Mouse (Mus musculus) kidney, embryonic 16.5 days (tissue): Measurements from ENCODE around the gene Zfp385a. TPM values are rescaled to one million over a fixed set of nuclear protein-coding genes. Genes with fewer than 3 reads are reported as not detected.

Experiments
- ATAC-seq: fragments of 200-750 bp; cut with Nextera tagmentation; 2 replicates; pipeline ENCODE4 v1.8.0; 2017; ENCODE audit warnings: moderate TSS enrichment; ENCODE audit not compliant: low FRiP score, low TSS enrichment
- H3K27ac ChIP-seq: fragments of 300-500 bp; sonication (generic); 2 replicates; pipeline ENCODE4 v1.5.1; 2014; ENCODE audit warnings: low read length
- H3K27me3 ChIP-seq: fragments of 300-500 bp; sonication (generic); 2 replicates; pipeline ENCODE4 v1.6.1; 2014; ENCODE audit warnings: low read length, control low read depth, mixed read lengths; ENCODE audit not compliant: insufficient read depth
- H3K36me3 ChIP-seq: fragments of 300-500 bp; sonication (generic); 2 replicates; pipeline ENCODE4 v1.6.1; 2014; ENCODE audit warnings: low read length, control low read depth, mixed read lengths; ENCODE audit not compliant: insufficient read depth
- H3K4me1 ChIP-seq: fragments of 300-500 bp; sonication (generic); 2 replicates; pipeline ENCODE4 v1.6.1; 2014; ENCODE audit warnings: low read length, control low read depth, mixed read lengths; ENCODE audit not compliant: insufficient read depth
- H3K4me2 ChIP-seq: fragments of 300-500 bp; sonication (generic); replicated peaks from 2 replicates; pipeline ENCODE4 v1.6.1; 2014; ENCODE audit warnings: low read depth, low read length
- H3K4me3 ChIP-seq: fragments of 300-500 bp; sonication (generic); 2 replicates; pipeline ENCODE4 v1.5.1; 2014; ENCODE audit warnings: mild to moderate bottlenecking, low read length
- H3K9ac ChIP-seq: fragments of 300-500 bp; sonication (generic); replicated peaks from 2 replicates; pipeline ENCODE4 v1.6.1; 2014; ENCODE audit warnings: low read length
- H3K9me3 ChIP-seq: fragments of 300-500 bp; sonication (generic); 2 replicates; pipeline ENCODE4 v1.6.1; 2016; ENCODE audit warnings: low read length, control low read depth
- WGBS: fragments of 180-500 bp; shearing (Covaris S2); extraction: QIAGEN DNeasy Blood & Tissue Kit; methylation state at CpG from one replicate; pipeline ENCODE4 v1.1.7; 2014; 5-methylcytosine and 5-hydroxymethylcytosine counted together
- polyA plus RNA-seq: library from polyadenylated mRNA; unstranded; fragments of >200 nt; fragmentation: Nextera tagmentation; extraction: Ambion mirVana; gene quantifications from 2 replicates; pipeline ENCODE4 v1.2.1, GENCODE M21; 2015

Gene Zfp385a
- polyA plus RNA-seq, 1 experiment from 2014 or later, result 12.4 TPM

- Histone ChIP-seq H3K9ac (peak overlapping the region; percentile 93), H3K4me3 (peak overlapping the region; percentile 88), H3K27me3 (no peaks in the 10 kb centered on the region), H3K9me3 (no peaks in the 10 kb centered on the region), H3K27ac (no peak overlapping the region), H3K36me3 (no peaks in the 10 kb centered on the region), H3K4me1 (peaks cover 27% of the 10 kb centered on the region), H3K4me2 (peak overlapping the region; percentile 87)
- WGBS, result 53% methylated on average over 4 of the region's 4 CpGs
- no peak for ATAC-seq
Measured at GRCm38 (mm10) chr15:103364761-103365160, 24.9 kb upstream of the Zfp385a start.

- H3K4me1 ChIP-seq, result peaks cover 35% of the 10 kb centered on the region
- H3K9me3 ChIP-seq, result no peaks in the 10 kb centered on the region
- no peak overlapping the region for H3K4me3 ChIP-seq
- 67% methylated on average over 1 of the region's 1 CpGs for WGBS
- no peak overlapping the region for H3K4me2 ChIP-seq
- no peak overlapping the region for H3K9ac ChIP-seq
- no peaks in the 10 kb centered on the region for H3K27me3 ChIP-seq
- ATAC-seq, result no peak
- H3K27ac ChIP-seq, result no peak overlapping the region
- no peaks in the 10 kb centered on the region for H3K36me3 ChIP-seq
Measured at GRCm38 (mm10) chr15:103363809-103364208, 23.9 kb upstream of the Zfp385a start.

GRCm38 (mm10) chr15:103362950-103363349 lies 23.1 kb upstream of the Zfp385a start:
- H3K4me1 ChIP-seq, result peaks cover 39% of the 10 kb centered on the region

GRCm38 (mm10) chr15:103362333-103362732 lies 22.4 kb upstream of the Zfp385a start:
- Histone ChIP-seq H3K36me3 (no peaks in the 10 kb centered on the region; the same call in 1 of the 2 replicates), H3K4me3 (no peak overlapping the region), H3K4me2 (no peak overlapping the region), H3K27me3 (no peaks in the 10 kb centered on the region), H3K27ac (no peak overlapping the region), H3K4me1 (peaks cover 39% of the 10 kb centered on the region), H3K9ac (no peak overlapping the region), H3K9me3 (no peaks in the 10 kb centered on the region)
- WGBS, result 85% methylated on average over 6 of the region's 7 CpGs
- no peak for ATAC-seq

More at GRCm38 (mm10) chr15:103362950-103363349, 23.1 kb upstream of the Zfp385a start:
- 78% methylated on average over 3 of the region's 3 CpGs for WGBS
- Histone ChIP-seq H3K4me2 (no peak overlapping the region), H3K27ac (no peak overlapping the region), H3K36me3 (no peaks in the 10 kb centered on the region), H3K27me3 (no peaks in the 10 kb centered on the region), H3K4me3 (no peak overlapping the region), H3K9me3 (no peaks in the 10 kb centered on the region), H3K9ac (no peak overlapping the region)
- no peak for ATAC-seq

GRCm38 (mm10) chr15:103361269-103361668 lies 21.4 kb upstream of the Zfp385a start:
- Histone ChIP-seq H3K4me3 (no peak overlapping the region), H3K36me3 (peaks cover under 1% of the 10 kb centered on the region), H3K4me2 (no peak overlapping the region), H3K9ac (no peak overlapping the region), H3K9me3 (no peaks in the 10 kb centered on the region), H3K4me1 (peaks cover 33% of the 10 kb centered on the region), H3K27ac (no peak overlapping the region), H3K27me3 (no peaks in the 10 kb centered on the region)
- WGBS, result 37% methylated on average over 1 of the region's 1 CpGs
- no peak for ATAC-seq

- peaks cover 7% of the 10 kb centered on the region for H3K36me3 ChIP-seq
Measured at GRCm38 (mm10) chr15:103359869-103360602, 20.1 kb upstream of the Zfp385a start.

GRCm38 (mm10) chr15:103359122-103359510 lies 19.2 kb upstream of the Zfp385a start:
- Histone ChIP-seq H3K4me2 (no peak overlapping the region), H3K9ac (0 out of 2 replicates have a peak overlapping the region, but pooled peaks have one; percentile 12), H3K27ac (peak overlapping the region; percentile 44), H3K9me3 (no peaks in the 10 kb centered on the region), H3K4me1 (peaks cover 24% of the 10 kb centered on the region), H3K27me3 (no peaks in the 10 kb centered on the region), H3K4me3 (no peak overlapping the region), H3K36me3 (peaks cover 10% of the 10 kb centered on the region)
- peak; percentile 19; the same call in 1 of the 2 replicates for ATAC-seq
- 60% methylated on average over 1 of the region's 1 CpGs for WGBS

More at GRCm38 (mm10) chr15:103359869-103360602, 20.1 kb upstream of the Zfp385a start:
- Histone ChIP-seq H3K4me2 (no peak overlapping the region), H3K4me1 (peaks cover 30% of the 10 kb centered on the region), H3K27me3 (no peaks in the 10 kb centered on the region), H3K9ac (no peak overlapping the region), H3K4me3 (no peak overlapping the region), H3K9me3 (no peaks in the 10 kb centered on the region), H3K27ac (no peak overlapping the region)
- no peak for ATAC-seq
- whole genome bisulfite sequencing, result 90% methylated on average over 5 of the region's 5 CpGs

- no peaks in the 10 kb centered on the region for H3K27me3 ChIP-seq
- peaks cover 16% of the 10 kb centered on the region for H3K36me3 ChIP-seq
- no peak overlapping the region for H3K9ac ChIP-seq
- H3K4me1 ChIP-seq, result peaks cover 24% of the 10 kb centered on the region
- no peak overlapping the region for H3K4me2 ChIP-seq
- H3K9me3 ChIP-seq, result no peaks in the 10 kb centered on the region
- ATAC-seq, result peak; percentile 52
- H3K27ac ChIP-seq, result peak overlapping the region; percentile 44; the same call in 1 of the 2 replicates
- WGBS, result 45% methylated on average over 4 of the region's 4 CpGs
- no peak overlapping the region for H3K4me3 ChIP-seq
Measured at GRCm38 (mm10) chr15:103358278-103359121, 18.6 kb upstream of the Zfp385a start.

- no peak for ATAC-seq
Measured at GRCm38 (mm10) chr15:103357817-103358216, 17.9 kb upstream of the Zfp385a start.

More at GRCm38 (mm10) chr15:103357817-103358216, 17.9 kb upstream of the Zfp385a start:
- Histone ChIP-seq H3K27me3 (no peaks in the 10 kb centered on the region), H3K27ac (no peak overlapping the region), H3K4me3 (no peak overlapping the region), H3K9me3 (no peaks in the 10 kb centered on the region), H3K4me2 (no peak overlapping the region), H3K4me1 (peaks cover 22% of the 10 kb centered on the region), H3K36me3 (peaks cover 17% of the 10 kb centered on the region), H3K9ac (no peak overlapping the region)
- WGBS, result 67% methylated on average over 4 of the region's 4 CpGs
